8 mouse cellular contexts compared by ENCODE assay signal in the genomic region with DNA sequence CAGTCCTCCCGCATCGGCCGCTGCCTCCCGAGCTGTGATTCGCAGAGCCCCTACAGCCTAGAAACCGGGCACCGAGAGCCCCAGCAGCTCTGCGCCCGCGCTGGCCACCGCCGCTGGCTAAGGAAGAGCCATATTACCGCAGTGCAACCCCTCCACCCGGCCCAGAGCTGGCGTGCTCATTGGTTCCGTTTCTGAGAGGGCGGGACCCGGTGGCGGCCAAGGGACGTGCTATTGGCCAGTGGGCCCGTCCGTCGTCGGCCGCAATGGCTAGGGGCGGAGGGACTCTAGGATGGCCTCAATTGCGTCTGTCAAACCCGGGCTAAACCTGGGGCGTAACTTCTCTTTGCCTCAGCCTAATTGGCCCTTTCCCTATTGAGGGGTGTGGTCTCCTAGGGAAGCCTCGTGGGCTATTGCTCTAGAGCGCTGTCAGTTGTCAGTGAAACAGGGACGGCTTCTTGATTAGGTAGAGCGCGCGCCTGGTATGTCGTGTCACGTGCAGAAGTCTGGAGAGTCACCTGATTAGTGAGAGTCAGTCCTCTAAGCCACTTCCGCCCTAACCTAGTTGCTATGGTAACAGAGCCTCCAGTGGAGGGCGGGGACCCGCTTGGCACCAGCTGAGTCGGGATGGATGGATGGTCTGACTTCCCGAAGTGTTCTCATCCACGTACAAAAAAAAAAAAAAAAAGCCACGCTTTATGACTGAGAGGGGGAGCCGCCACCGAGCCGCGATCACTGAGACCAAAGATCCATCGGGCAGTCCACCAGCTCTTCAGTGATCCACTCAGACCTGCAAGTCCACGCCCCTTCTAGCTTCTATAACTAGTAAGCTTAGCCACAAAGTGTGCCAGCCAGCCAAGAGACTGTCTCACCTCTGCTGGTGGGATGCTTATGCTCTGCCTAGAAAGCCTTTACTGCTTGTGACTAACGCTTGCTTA. TPM values are rescaled to one million over a fixed set of nuclear protein-coding genes. Genes with fewer than 3 reads are reported as not detected.
DNase-seq lines count a peak whose midpoint lies in the region; ATAC-seq and TF ChIP-seq lines count a peak whose summit lies in the region.

A gene (minus strand): TSS at position 158 of the 935 bp plus-strand sequence.

- peak within 1 kb of the TSS; percentile 72 to 99 for H3K4me3 ChIP-seq in MEL (ENCODE audit: control insufficient read depth in 1 of 2, insufficient read depth in 1 of 2, low read depth in 2 of 2, low read length in 2 of 2)
- peak within 1 kb of the TSS; percentile 64 for H3K4me3 ChIP-seq in cerebellum, adult 2 months (replicated peaks; ENCODE audit: insufficient read depth, low read depth, low read length)
- peak within 1 kb of the TSS; percentile 96 for H3K4me3 ChIP-seq in forebrain, postnatal 0 days (ENCODE audit: low read depth, low read length)
- peak within 1 kb of the TSS; percentile 92 for H3K4me3 ChIP-seq in lung, embryonic 15.5 days

- peak within 1 kb of the TSS; percentile 77 for H3K4me2 ChIP-seq in forebrain, postnatal 0 days (ENCODE audit: low read depth)
- peak within 1 kb of the TSS; percentile 82 for H3K4me2 ChIP-seq in lung, embryonic 15.5 days

- peaks cover 0 to 3% of the 10 kb centered on the region in 2 experiments; a peak in 1 of 4 replicates for H3K36me3 ChIP-seq in MEL (ENCODE audit: control insufficient read depth in 1 of 2, insufficient read depth in 2 of 2, low read length in 2 of 2)
- H3K36me3 ChIP-seq in forebrain, postnatal 0 days (ENCODE audit: insufficient read depth), result no peaks in the 10 kb centered on the region
- H3K36me3 ChIP-seq in lung, embryonic 15.5 days, result no peaks in the 10 kb centered on the region

- TF ChIP-seq EP300 in MEL (IDR thresholded peaks at IDR 0.05; ENCODE audit: low read depth in 1 of 2, low read length in 2 of 2), result no peak

- H3K4me1 ChIP-seq in MEL (ENCODE audit: control insufficient read depth in 1 of 2, insufficient read depth in 2 of 2, low read length in 2 of 2), result peaks cover 0 to 2% of the 10 kb centered on the region in 2 experiments; a peak in 1 of 4 replicates
- no peaks in the 10 kb centered on the region for H3K4me1 ChIP-seq in cerebellum, adult 2 months (ENCODE audit: control insufficient read depth, insufficient read depth, low read length)
- peaks cover 7% of the 10 kb centered on the region; the same call in 1 of the 2 replicates for H3K4me1 ChIP-seq in forebrain, postnatal 0 days (ENCODE audit: insufficient read depth)
- H3K4me1 ChIP-seq in lung, embryonic 15.5 days, result peaks cover 39% of the 10 kb centered on the region

- peak within 1 kb of the TSS; percentile 47 for H3K27ac ChIP-seq in MEL (ENCODE audit: control insufficient read depth, low read depth, low read length)
- H3K27ac ChIP-seq in cerebellum, adult 2 months (ENCODE audit: insufficient read depth, low read length), result peak within 1 kb of the TSS; percentile 76
- peak within 1 kb of the TSS; percentile 91 for H3K27ac ChIP-seq in forebrain, postnatal 0 days (ENCODE audit: low read depth, low read length)
- peak within 1 kb of the TSS; percentile 86 for H3K27ac ChIP-seq in lung, embryonic 15.5 days

- WGBS in cerebellum, adult 2 months, result under 1% methylated on average over 51 of the region's 51 CpGs
- under 1% methylated on average over 49 of the region's 51 CpGs for WGBS in forebrain, postnatal 0 days
- under 1% methylated on average over 51 of the region's 51 CpGs for WGBS in lung, embryonic 15.5 days

- peak; percentile 99 for DNase-seq in MEL (ENCODE audit: low read depth, low spot score)
- DNase-seq in cerebellum, adult 2 months, result peak; percentile 100
- DNase-seq in forebrain, postnatal 0 days, result peak; percentile 99
- peak; percentile 99 for DNase-seq in heart, postnatal 4 days
- peak; percentile 99 to 100 for DNase-seq in layer of hippocampus, adult 8-10 months (ENCODE audit: low spot score in 2 of 2)
- peak; percentile 98 for DNase-seq in ovary, adult 18-20 months (ENCODE audit: low spot score)
- DNase-seq in thymus, postnatal 0 days (ENCODE audit: low spot score), result peak; percentile 99

- peak; percentile 97 for ATAC-seq in forebrain, postnatal 0 days
- peak; percentile 98 for ATAC-seq in lung, embryonic 15.5 days (ENCODE audit: borderline replicate concordance, extremely low read depth, low FRiP score, low TSS enrichment)

- no peaks in the 10 kb centered on the region for H3K27me3 ChIP-seq in MEL (ENCODE audit: control insufficient read depth in 1 of 2, insufficient read depth in 2 of 2, low read length in 2 of 2)
- no peaks in the 10 kb centered on the region for H3K27me3 ChIP-seq in cerebellum, adult 2 months (ENCODE audit: control insufficient read depth, insufficient read depth, low read length)
- H3K27me3 ChIP-seq in forebrain, postnatal 0 days (ENCODE audit: insufficient read depth, low read length), result no peaks in the 10 kb centered on the region
- no peaks in the 10 kb centered on the region for H3K27me3 ChIP-seq in lung, embryonic 15.5 days

- TF ChIP-seq RAD21 in MEL (IDR thresholded peaks at IDR 0.05; ENCODE audit: low read depth, low read length), result no peak

- peak within 1 kb of the TSS; percentile 89 for H3K9ac ChIP-seq in MEL (ENCODE audit: control insufficient read depth, low read depth, low read length, poor library complexity, severe bottlenecking)
- H3K9ac ChIP-seq in forebrain, postnatal 0 days, result peak within 1 kb of the TSS; percentile 88
- peak within 1 kb of the TSS; percentile 74 for H3K9ac ChIP-seq in lung, embryonic 15.5 days

- TF ChIP-seq POLR2A in MEL (IDR thresholded peaks at IDR 0.05; ENCODE audit: control insufficient read depth in 1 of 2, insufficient read depth in 1 of 2, low read depth in 1 of 2, low read length in 2 of 2, poor library complexity in 1 of 2), result peak; percentile 85 to 86
- peak; percentile 83; the same call in 1 of the 2 replicates for TF ChIP-seq POLR2A in cerebellum, adult 2 months (IDR thresholded peaks at IDR 0.05; ENCODE audit: borderline replicate concordance, insufficient read depth, low read length)

- H3K9me3 ChIP-seq in MEL (replicated peaks; ENCODE audit: insufficient read depth, low read length), result no peaks in the 10 kb centered on the region
- H3K9me3 ChIP-seq in forebrain, postnatal 0 days (ENCODE audit: low read length), result no peaks in the 10 kb centered on the region
- no peaks in the 10 kb centered on the region for H3K9me3 ChIP-seq in lung, embryonic 15.5 days

- H3K79me2 ChIP-seq in MEL (ENCODE audit: control insufficient read depth, insufficient read depth, low read length, poor library complexity), result peaks cover 28% of the 10 kb centered on the region

- no peak for TF ChIP-seq CTCF in MEL (IDR thresholded peaks at IDR 0.05 in 2 of 3, conservative IDR thresholded peaks at IDR 0.05 in 1 of 3; ENCODE audit: control insufficient read depth in 1 of 3, insufficient read depth in 1 of 3, low read depth in 2 of 3, low read length in 3 of 3, poor library complexity in 1 of 3, severe bottlenecking in 1 of 3)
- no peak for TF ChIP-seq CTCF in cerebellum, adult 2 months (IDR thresholded peaks at IDR 0.05; ENCODE audit: borderline replicate concordance, insufficient read depth, low read depth, low read length)
- no peak for TF ChIP-seq CTCF in forebrain, postnatal 0 days (IDR thresholded peaks at IDR 0.05; ENCODE audit: low read depth)

TF ChIP-seq in MEL, 35 proteins besides CTCF, POLR2A, EP300 and RAD21 (continues in another document):
- peak; percentile 95 for TF ChIP-seq MAX (IDR thresholded peaks at IDR 0.05; ENCODE audit: low read length)
- no peak for TF ChIP-seq ZNF384 (IDR thresholded peaks at IDR 0.05; ENCODE audit: low read depth, low read length)
- TF ChIP-seq GABPA (IDR thresholded peaks at IDR 0.05; ENCODE audit: low read depth, low read length), result no peak
- peak; percentile 56; the same call in 1 of the 2 replicates for TF ChIP-seq TCF12 (IDR thresholded peaks at IDR 0.05; ENCODE audit: low read depth, low read length)
- peak; percentile 92 to 98 for TF ChIP-seq USF2 (IDR thresholded peaks at IDR 0.05; ENCODE audit: borderline replicate concordance in 1 of 2, insufficient read depth in 1 of 2, low read depth in 1 of 2, low read length in 2 of 2)
- TF ChIP-seq UBTF (IDR thresholded peaks at IDR 0.05; ENCODE audit: borderline replicate concordance, insufficient read depth, low read depth, low read length), result no peak
- no peak for TF ChIP-seq TAL1 (IDR thresholded peaks at IDR 0.05; ENCODE audit: low read length)
- TF ChIP-seq MYB (IDR thresholded peaks at IDR 0.05; ENCODE audit: low read depth, low read length), result no peak
- TF ChIP-seq SIN3A (IDR thresholded peaks at IDR 0.05; ENCODE audit: low read length), result peak; percentile 97
- TF ChIP-seq MAFK (IDR thresholded peaks at IDR 0.05; ENCODE audit: borderline replicate concordance, low read depth, low read length), result no peak
- TF ChIP-seq E2F4 (IDR thresholded peaks at IDR 0.05; ENCODE audit: borderline replicate concordance, low read depth, low read length), result no peak; the same call in 1 of the 2 replicates
- no peak for TF ChIP-seq JUND (IDR thresholded peaks at IDR 0.05; ENCODE audit: low read depth, low read length)
- TF ChIP-seq RCOR1 (IDR thresholded peaks at IDR 0.05; ENCODE audit: low read depth, low read length), result no peak
- no peak for TF ChIP-seq ZC3H11A (IDR thresholded peaks at IDR 0.05; ENCODE audit: low read depth, low read length)
- TF ChIP-seq CHD2 (IDR thresholded peaks at IDR 0.05; ENCODE audit: low read length), result peak; percentile 70; the same call in 1 of the 2 replicates
- 0 out of 2 replicates have a peak, but pooled peaks have one; percentile 32 for TF ChIP-seq NRF1 (IDR thresholded peaks at IDR 0.05; ENCODE audit: insufficient read depth, low read depth, low read length, poor library complexity, severe bottlenecking)
- no peak; the same call in 1 of the 2 replicates for TF ChIP-seq KAT2A (conservative IDR thresholded peaks at IDR 0.05; ENCODE audit: low read depth, low read length)
- TF ChIP-seq BHLHE40 (IDR thresholded peaks at IDR 0.05; ENCODE audit: borderline replicate concordance, low read depth, low read length), result peak; percentile 98
- TF ChIP-seq SMC3 (IDR thresholded peaks at IDR 0.05; ENCODE audit: low read depth, low read length), result no peak

RNA-seq across cellular contexts. Expression of the gene that starts here (rescaled TPM):
- 14.1 and 15.0 TPM in 2 replicates for total RNA-seq in MEL (2012; rRNA removed)
- 10 to 100 TPM in 1 of 2 experiments, not detected in 1; 19.5 TPM for polyA plus RNA-seq in MEL (2012; ENCODE audit: insufficient read depth in 1 of 2, insufficient read length in 2 of 2, low read depth in 1 of 2, low replicate concordance in 2 of 2, missing spikeins in 1 of 2)
- 19.2 TPM in 2 replicates for polyA plus RNA-seq in cerebellum, adult 2 months (2012; rRNA removed)
- 18.8 and 19.5 TPM in 2 replicates for total RNA-seq in forebrain, postnatal 0 days (2014; rRNA removed)
- 14.8 and 18.6 TPM in 2 replicates for polyA plus RNA-seq in forebrain, postnatal 0 days (2015; fragmentation: Nextera tagmentation; extraction: Ambion mirVana)
- total RNA-seq in heart, postnatal 4 days (2021), result 10 to 100 TPM; 33.2 to 34.5 TPM
- 10 to 100 TPM; 41.6 to 54.7 (median 52.8) TPM for total RNA-seq in layer of hippocampus, adult 8-10 months (2022)
- polyA plus RNA-seq in lung, embryonic 15.5 days (2015; fragmentation: Nextera tagmentation; extraction: Ambion mirVana), result 21.8 and 23.7 TPM in 2 replicates
- 25.8 and 30.9 TPM in 2 replicates for polyA plus RNA-seq in thymus, postnatal 0 days (2015; fragmentation: Nextera tagmentation; extraction: Ambion mirVana)

Comparison
In these comparisons a context has a peak if more than half of its experiments do, and no peak if none do; other contexts are left out.
1. Peak in every context shown above with its lines: DNase-seq, ATAC-seq, H3K4me3 ChIP-seq and H3K27ac ChIP-seq.